Mouse (Mus musculus): ENCODE data around the gene Btn2a2. TPM values are rescaled to one million over a fixed set of nuclear protein-coding genes. Genes with fewer than 3 reads are reported as not detected.
A peak's percentile ranks its signal among the peaks of the same experiment; 100 is the strongest.

The Btn2a2 gene
- polyA plus RNA-seq, 1 experiment from 2014 or later, result 0.10 TPM

DNA sequence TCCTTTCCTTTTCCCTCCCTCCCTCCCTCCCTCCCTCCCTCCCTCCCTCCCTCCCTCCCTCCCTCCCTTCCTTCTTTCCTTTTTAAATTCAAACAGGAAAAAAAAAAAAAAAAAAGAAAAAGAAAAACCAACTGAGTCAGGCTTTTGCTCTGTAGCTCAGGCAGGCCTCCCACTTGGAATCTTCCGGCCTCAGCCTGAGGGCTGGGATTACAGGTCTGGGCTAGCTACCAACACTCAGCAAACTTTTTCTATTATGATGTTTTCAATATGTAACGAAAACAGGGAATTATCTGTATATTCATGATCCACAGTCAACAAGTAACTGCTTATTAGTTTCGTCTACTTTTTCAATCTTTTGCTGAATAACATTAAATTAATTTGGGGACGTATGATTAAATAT is 14.3 kb upstream of the Btn2a2 start:
- no peak overlapping the region for H3K27ac ChIP-seq (replicated peaks)
- 35% methylated on average over 4 of the region's 4 CpGs for WGBS
- ATAC-seq (ENCODE audit: low FRiP score, low read depth), result no peak
- no peaks in the 10 kb centered on the region for H3K36me3 ChIP-seq
- no peak overlapping the region for H3K4me3 ChIP-seq
- no peak overlapping the region for H3K4me2 ChIP-seq (replicated peaks)
- peaks cover 19% of the 10 kb centered on the region for H3K27me3 ChIP-seq
- peaks cover 28% of the 10 kb centered on the region for H3K4me1 ChIP-seq
- no peak overlapping the region for H3K9ac ChIP-seq (replicated peaks)
- H3K9me3 ChIP-seq, result no peaks in the 10 kb centered on the region

DNA sequence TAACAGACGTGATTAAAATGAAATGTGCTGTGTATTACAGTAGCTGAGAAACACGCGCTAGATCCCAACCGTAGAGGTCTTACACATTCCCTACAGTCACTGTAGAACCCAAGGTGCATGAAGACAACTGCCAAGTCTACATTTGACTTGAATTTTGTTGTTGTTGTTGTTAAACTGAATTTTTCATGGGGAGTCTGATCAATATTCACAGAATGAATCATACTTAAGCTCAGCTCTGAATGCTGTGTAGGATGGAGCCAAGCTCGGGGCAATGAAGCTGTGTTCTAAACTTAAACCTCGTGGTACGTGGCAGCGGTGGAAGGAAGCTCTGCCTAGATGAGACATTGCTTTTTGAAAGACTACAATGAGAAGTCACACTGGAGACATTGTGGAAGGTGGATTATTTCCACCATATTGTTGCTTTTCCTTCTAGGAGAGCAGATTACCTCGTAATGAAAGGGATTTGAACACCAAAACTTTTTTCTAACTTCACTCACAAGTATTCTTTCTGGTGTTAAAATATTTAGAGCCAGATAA is 13.4 kb upstream of the Btn2a2 start:
- peak overlapping the region; percentile 32; the same call in 1 of the 2 replicates for H3K4me2 ChIP-seq (replicated peaks)
- H3K36me3 ChIP-seq, result no peaks in the 10 kb centered on the region
- no peak overlapping the region for H3K27ac ChIP-seq (replicated peaks)
- H3K4me3 ChIP-seq, result no peak overlapping the region
- H3K27me3 ChIP-seq, result peaks cover 15% of the 10 kb centered on the region
- WGBS, result 30% methylated on average over 9 of the region's 9 CpGs
- no peak for ATAC-seq (ENCODE audit: low FRiP score, low read depth)
- H3K9me3 ChIP-seq, result no peaks in the 10 kb centered on the region
- H3K9ac ChIP-seq (replicated peaks), result no peak overlapping the region
- peaks cover 31% of the 10 kb centered on the region for H3K4me1 ChIP-seq

DNA sequence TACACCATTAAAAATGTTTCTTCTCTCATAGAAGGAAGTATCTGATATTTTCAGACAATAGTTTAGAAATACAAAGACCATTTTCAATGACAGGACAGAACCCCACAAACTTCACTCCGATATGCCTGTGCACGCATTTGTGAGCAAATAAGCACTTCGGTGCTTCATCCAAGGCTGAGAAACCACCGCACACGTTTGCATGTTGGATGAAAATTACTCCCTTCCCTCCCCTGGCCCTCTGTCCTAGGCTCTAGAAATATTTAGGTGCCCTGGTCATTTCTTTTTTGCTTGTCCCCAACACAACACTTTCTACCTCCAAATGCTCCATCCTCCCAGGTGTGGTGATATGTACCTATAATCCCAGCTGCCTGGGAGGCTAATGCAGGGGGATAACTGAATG is 12.9 kb upstream of the Btn2a2 start:
- ATAC-seq (ENCODE audit: low FRiP score, low read depth), result no peak
- no peak overlapping the region for H3K27ac ChIP-seq (replicated peaks)
- H3K4me1 ChIP-seq, result peaks cover 31% of the 10 kb centered on the region
- peaks cover 15% of the 10 kb centered on the region for H3K27me3 ChIP-seq
- peak overlapping the region; percentile 32 for H3K4me2 ChIP-seq (replicated peaks)
- no peaks in the 10 kb centered on the region for H3K9me3 ChIP-seq
- H3K36me3 ChIP-seq, result no peaks in the 10 kb centered on the region
- no peak overlapping the region for H3K9ac ChIP-seq (replicated peaks)
- no peak overlapping the region for H3K4me3 ChIP-seq
- WGBS, result 20% methylated on average over 5 of the region's 5 CpGs

DNA sequence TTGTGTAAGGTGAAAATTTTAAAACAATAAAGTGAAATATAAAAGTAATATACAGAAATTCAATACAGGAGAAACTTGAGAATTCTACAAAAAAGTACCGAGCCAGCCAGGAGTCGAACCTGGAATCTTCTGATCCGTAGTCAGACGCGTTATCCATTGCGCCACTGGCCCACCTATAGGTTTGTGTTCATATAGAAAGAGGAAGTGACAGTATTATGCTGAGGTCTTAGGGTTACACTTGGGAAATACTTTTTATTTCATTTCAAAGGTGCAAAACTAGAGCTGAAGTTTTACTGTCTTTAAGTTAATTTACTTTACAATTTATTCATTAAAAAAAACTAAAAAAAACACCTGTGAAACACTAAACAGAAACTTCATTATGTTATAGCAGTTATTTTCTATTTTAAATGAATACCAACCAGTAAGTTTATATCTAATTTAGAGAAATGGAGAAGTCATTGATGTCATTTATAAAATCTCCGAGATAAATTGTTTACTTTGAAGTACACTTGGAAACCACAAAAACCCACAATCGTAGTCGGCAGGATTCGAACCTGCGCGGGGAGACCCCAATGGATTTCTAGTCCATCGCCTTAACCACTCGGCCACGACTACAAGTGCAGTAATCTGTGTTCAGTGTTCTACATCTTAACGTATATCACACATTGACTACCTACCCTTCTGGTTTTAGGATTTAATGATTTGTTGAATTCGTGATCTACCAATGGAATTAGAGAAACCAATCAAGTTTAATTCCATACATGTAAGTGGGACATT is 12.0 kb upstream of the Btn2a2 start:
- H3K4me2 ChIP-seq (replicated peaks), result peak overlapping the region; percentile 32
- H3K9ac ChIP-seq (replicated peaks), result no peak overlapping the region
- peak; percentile 28; the same call in 1 of the 2 replicates for ATAC-seq (ENCODE audit: low FRiP score, low read depth)

DNA sequence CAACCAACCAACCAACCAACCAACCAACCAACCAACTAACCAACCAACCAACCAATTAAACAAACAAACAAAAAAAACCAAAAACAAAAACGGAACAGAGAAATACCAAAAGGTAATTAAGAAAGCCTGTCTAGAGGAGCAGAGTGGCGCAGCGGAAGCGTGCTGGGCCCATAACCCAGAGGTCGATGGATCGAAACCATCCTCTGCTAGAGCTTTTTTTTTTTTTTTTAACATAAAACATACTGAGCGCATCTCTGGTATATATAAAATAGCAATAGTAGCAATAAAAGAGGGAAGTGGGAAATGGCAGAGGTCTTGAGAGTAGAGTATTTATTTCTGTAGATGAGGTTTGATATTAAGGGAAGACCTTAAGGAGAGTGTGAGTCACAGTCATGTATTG is 11.3 kb upstream of the Btn2a2 start:
- Histone ChIP-seq H3K4me3 (no peak overlapping the region), H3K4me2 (replicated peaks) (no peak overlapping the region), H3K9me3 (no peaks in the 10 kb centered on the region), H3K9ac (replicated peaks) (no peak overlapping the region), H3K27ac (replicated peaks) (no peak overlapping the region), H3K36me3 (no peaks in the 10 kb centered on the region), H3K4me1 (peaks cover 20% of the 10 kb centered on the region; the same call in 1 of the 2 replicates), H3K27me3 (peaks cover 15% of the 10 kb centered on the region)
- WGBS, result 3% methylated on average over 7 of the region's 7 CpGs
- no peak for ATAC-seq (ENCODE audit: low FRiP score, low read depth)

More for the DNA sequence above, 12.0 kb upstream of the Btn2a2 start:
- Histone ChIP-seq H3K4me1 (peaks cover 26% of the 10 kb centered on the region; the same call in 1 of the 2 replicates), H3K36me3 (no peaks in the 10 kb centered on the region), H3K27me3 (peaks cover 15% of the 10 kb centered on the region), H3K4me3 (no peak overlapping the region), H3K27ac (replicated peaks) (no peak overlapping the region), H3K9me3 (no peaks in the 10 kb centered on the region)
- 1% methylated on average over 17 of the region's 17 CpGs for WGBS

DNA sequence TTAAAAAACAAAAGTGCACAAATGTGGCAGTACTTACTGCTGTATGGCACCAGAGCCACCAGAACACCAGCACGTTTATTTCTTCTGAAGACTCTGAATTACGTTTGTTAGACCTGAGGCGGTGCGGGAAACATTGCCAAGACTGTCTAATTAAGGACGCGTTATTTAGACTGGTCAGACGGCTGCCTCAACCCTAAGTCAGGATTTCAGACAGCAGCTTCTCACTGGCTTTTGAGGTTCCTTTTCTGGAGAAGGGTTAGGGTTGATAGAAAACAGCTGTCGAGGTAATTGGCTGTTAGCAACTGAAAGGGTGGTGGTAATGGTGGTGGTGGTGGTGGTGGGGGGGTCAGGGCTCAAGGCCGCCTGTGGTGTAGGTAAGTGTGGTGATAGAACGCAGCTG is 10.0 kb upstream of the Btn2a2 start:
- Histone ChIP-seq H3K27ac (replicated peaks) (no peak overlapping the region), H3K9me3 (no peaks in the 10 kb centered on the region), H3K36me3 (no peaks in the 10 kb centered on the region), H3K4me2 (replicated peaks) (peak overlapping the region; percentile 42), H3K4me3 (peak overlapping the region; percentile 16), H3K4me1 (peaks cover 19% of the 10 kb centered on the region; the same call in 1 of the 2 replicates), H3K27me3 (peaks cover 18% of the 10 kb centered on the region), H3K9ac (replicated peaks) (no peak overlapping the region)
- 6% methylated on average over 10 of the region's 10 CpGs for WGBS
- ATAC-seq (ENCODE audit: low FRiP score, low read depth), result no peak

DNA sequence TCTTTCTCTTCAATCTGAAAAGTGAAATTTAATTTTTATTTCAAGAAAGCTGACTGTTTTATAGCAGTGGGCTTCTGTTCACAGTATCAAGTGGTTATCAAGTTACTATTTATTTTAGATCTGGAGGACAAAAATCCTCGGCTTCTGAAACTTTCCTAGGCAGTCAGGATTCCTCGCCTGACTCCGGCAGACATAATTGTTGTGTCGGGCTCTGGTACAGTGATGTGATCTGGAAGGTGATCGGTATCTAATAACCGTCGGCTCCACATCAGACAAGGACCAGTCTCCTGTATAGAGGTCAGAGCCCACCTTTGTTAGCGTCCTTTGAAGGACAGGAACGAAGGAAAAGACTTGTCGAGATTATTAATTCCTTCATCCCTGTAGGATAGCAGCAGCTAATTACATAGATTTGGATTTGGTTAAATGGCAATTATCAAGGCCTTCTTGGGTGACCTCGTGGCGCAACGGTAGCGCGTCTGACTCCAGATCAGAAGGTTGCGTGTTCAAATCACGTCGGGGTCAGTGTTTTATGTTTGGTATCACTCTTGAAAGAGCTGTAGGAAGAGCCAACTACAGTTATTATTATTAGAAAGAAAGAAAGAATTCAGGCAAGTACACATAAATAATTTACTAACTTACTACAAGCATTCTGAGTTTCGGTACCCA is 9.1 kb upstream of the Btn2a2 start:
- H3K4me1 ChIP-seq, result peaks cover 20% of the 10 kb centered on the region; the same call in 1 of the 2 replicates
- peak overlapping the region; percentile 42 for H3K4me2 ChIP-seq (replicated peaks)
- no peak for ATAC-seq (ENCODE audit: low FRiP score, low read depth)
- H3K9me3 ChIP-seq, result no peaks in the 10 kb centered on the region
- no peaks in the 10 kb centered on the region for H3K36me3 ChIP-seq
- H3K27ac ChIP-seq (replicated peaks), result no peak overlapping the region
- peak overlapping the region; percentile 16 for H3K4me3 ChIP-seq
- H3K27me3 ChIP-seq, result peaks cover 18% of the 10 kb centered on the region
- no peak overlapping the region for H3K9ac ChIP-seq (replicated peaks)
- 1% methylated on average over 19 of the region's 19 CpGs for WGBS

DNA sequence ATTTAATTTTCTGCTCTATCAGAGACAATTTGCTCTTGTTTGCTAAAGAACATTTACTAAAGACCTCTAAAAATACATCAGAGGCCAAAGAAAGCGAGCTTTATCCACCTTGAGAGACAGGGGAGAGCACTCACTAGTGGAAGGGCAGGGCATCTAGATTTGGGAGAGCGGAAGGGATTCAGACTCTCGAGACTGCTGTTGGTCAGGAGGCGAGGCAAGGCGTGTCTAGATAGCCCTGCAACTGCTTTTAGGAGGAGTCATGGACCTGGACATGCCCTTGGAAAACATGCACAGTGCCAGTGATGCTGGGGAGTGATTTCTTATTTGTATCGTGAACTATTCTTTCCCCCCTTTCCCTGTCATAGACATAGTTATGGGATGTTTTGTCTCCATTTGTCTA is 6.9 kb upstream of the Btn2a2 start:
- ATAC-seq (ENCODE audit: low FRiP score, low read depth), result no peak
- WGBS, result 80% methylated on average over 6 of the region's 6 CpGs
- Histone ChIP-seq H3K27ac (replicated peaks) (no peak overlapping the region), H3K27me3 (peaks cover 18% of the 10 kb centered on the region), H3K4me2 (replicated peaks) (no peak overlapping the region), H3K9ac (replicated peaks) (no peak overlapping the region), H3K36me3 (no peaks in the 10 kb centered on the region), H3K4me3 (no peak overlapping the region), H3K9me3 (no peaks in the 10 kb centered on the region), H3K4me1 (peaks cover 24% of the 10 kb centered on the region)

DNA sequence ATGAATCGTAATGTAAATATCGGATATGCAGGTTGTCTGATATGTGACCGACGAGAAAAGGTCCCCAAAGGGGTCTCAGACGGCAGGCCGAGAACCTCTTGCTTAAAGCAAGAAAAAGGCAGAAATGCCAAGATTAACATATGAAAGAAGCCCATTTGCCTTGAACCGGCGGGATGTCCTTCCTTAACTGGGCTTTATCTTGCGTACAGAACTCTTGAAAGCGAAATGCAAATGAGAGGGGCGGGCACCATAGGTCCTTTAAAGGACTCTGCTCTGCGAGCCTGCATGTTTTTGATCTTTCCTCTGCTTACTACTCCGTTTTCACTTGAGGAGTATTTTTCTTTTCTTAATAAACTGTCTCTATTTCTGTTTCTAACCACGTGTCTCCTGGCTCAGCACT is 3.3 kb upstream of the Btn2a2 start:
- peak overlapping the region; percentile 22 for H3K4me3 ChIP-seq
- peak overlapping the region; percentile 48 for H3K4me2 ChIP-seq (replicated peaks)
- 2% methylated on average over 14 of the region's 14 CpGs for WGBS
- no peaks in the 10 kb centered on the region for H3K36me3 ChIP-seq
- peaks cover 15% of the 10 kb centered on the region for H3K27me3 ChIP-seq
- ATAC-seq (ENCODE audit: low FRiP score, low read depth), result peak; percentile 60; the same call in 1 of the 2 replicates
- no peaks in the 10 kb centered on the region for H3K9me3 ChIP-seq
- peaks cover 20% of the 10 kb centered on the region for H3K4me1 ChIP-seq
- no peak overlapping the region for H3K9ac ChIP-seq (replicated peaks)
- no peak overlapping the region for H3K27ac ChIP-seq (replicated peaks)

DNA sequence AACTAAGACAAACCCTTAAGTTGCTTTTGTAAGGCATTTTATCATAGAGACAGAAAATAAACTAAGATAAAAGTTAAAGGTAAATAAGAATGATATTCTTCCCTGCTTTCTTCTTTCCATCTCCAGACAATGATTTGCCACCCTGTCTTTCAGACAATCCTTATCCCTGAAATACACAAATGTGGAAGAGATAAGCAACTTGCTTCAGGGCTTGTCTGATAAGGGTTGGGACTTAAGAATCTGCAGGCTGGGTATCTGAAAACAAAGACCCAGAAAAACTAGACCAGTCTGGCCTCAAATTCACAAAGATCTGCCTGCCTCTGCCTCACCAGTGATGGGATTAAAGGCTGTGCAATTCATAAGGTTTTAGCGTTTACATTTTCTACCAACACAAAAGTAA is 2.6 kb upstream of the Btn2a2 start:
- Histone ChIP-seq H3K4me3 (no peak overlapping the region), H3K36me3 (no peaks in the 10 kb centered on the region), H3K9ac (replicated peaks) (no peak overlapping the region), H3K27me3 (peaks cover 17% of the 10 kb centered on the region), H3K9me3 (no peaks in the 10 kb centered on the region), H3K27ac (replicated peaks) (no peak overlapping the region), H3K4me1 (peaks cover 20% of the 10 kb centered on the region), H3K4me2 (replicated peaks) (no peak overlapping the region)
- ATAC-seq (ENCODE audit: low FRiP score, low read depth), result no peak
- 17% methylated on average over 1 of the region's 1 CpGs for whole genome bisulfite sequencing

DNA sequence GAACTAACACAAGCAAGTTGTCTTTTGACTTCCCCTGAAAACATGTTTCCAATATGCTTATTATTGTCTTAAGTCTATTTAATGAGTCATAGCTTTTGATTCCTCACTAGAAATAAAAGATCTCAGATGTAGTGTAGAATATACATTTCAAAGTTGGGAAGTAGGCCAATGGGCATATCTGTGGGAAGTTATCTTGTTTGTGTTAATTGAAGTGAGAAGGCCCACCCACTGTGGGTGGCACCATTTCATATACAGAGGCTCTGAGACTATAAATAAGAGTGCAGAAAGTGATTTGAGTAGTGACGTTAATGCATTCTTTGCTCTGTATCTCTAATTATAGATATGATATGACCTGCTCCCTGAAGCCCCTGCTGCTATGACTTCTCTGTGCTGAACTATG is 2.2 kb upstream of the Btn2a2 start:
- Histone ChIP-seq H3K9ac (replicated peaks) (no peak overlapping the region), H3K4me1 (peaks cover 20% of the 10 kb centered on the region), H3K27ac (replicated peaks) (no peak overlapping the region), H3K9me3 (no peaks in the 10 kb centered on the region), H3K4me2 (replicated peaks) (no peak overlapping the region), H3K27me3 (peaks cover 21% of the 10 kb centered on the region), H3K36me3 (no peaks in the 10 kb centered on the region), H3K4me3 (no peak overlapping the region)
- WGBS, result 63% methylated on average over 1 of the region's 1 CpGs
- no peak for ATAC-seq (ENCODE audit: low FRiP score, low read depth)

DNA sequence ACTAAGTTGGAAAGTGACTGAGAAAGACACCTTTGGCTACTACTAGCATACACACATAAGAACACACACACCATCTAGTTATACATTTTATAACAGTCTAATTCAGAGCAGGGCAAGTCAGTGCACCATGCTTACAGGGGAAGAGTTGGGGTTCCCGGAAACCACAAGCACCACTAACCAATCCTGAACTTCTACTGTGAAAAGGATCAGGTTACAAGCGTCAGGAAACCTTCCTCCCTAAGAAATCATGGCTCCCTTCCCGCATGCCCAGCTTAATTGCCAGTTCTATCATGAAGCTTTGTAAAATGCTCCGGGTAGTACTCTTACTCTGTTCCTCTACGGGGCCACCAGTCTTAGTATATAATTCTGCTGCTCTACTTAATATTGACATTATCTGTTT is 3.4 kb downstream of the Btn2a2 start:
- WGBS, result 53% methylated on average over 5 of the region's 5 CpGs
- H3K4me1 ChIP-seq, result peaks cover 9% of the 10 kb centered on the region
- no peaks in the 10 kb centered on the region for H3K9me3 ChIP-seq
- H3K36me3 ChIP-seq, result no peaks in the 10 kb centered on the region
- peaks cover 22% of the 10 kb centered on the region for H3K27me3 ChIP-seq
- no peak for ATAC-seq (ENCODE audit: low FRiP score, low read depth)
- H3K9ac ChIP-seq (replicated peaks), result no peak overlapping the region
- H3K4me2 ChIP-seq (replicated peaks), result no peak overlapping the region
- H3K4me3 ChIP-seq, result no peak overlapping the region
- H3K27ac ChIP-seq (replicated peaks), result no peak overlapping the region

All from midbrain, embryonic 12.5 days (tissue).